Mouse (Mus musculus): Measurements from ENCODE around the gene Cep19.

DNA sequence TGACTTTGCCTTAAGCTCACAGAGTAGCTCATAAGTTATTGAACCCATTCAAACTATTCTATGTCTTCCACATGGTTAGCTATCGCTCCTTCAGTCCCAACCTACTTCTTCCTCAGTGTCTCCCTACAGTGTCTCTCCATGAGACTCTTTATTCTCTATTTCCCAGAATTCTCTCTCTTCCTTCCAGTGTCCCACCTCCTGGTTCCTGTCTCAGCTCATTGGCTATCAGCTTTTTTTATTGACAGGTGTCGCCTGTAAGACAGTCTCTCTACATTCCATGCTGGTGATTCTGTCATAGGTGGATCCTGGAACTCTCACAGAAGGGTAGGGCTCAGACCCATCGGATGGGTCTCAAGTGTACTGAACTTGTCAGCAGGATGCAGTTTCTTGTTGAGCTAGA is 25.8 kb downstream of the Cep19 start:
- TF ChIP-seq CTCF (IDR thresholded peaks at IDR 0.05; ENCODE audit: extremely low read depth, insufficient read length, insufficient replicate concordance, low read depth, low read length): no peak
- TF ChIP-seq POLR2A (IDR thresholded peaks at IDR 0.05; ENCODE audit: low read depth, low read length): no peak

All from small intestine, adult 2 months (tissue).